Mouse (Mus musculus): ENCODE data around the gene Sapcd2. TPM values are rescaled to one million over a fixed set of nuclear protein-coding genes. Genes with fewer than 3 reads are reported as not detected.
"Not testable (repeated sequence)": the region's sequence is repeated elsewhere in the genome, so short reads cannot be mapped to it uniquely, and the experiment has no call there.

Sapcd2 gene
- total and polyA plus RNA-seq, 2 experiments, result not detected

DNA sequence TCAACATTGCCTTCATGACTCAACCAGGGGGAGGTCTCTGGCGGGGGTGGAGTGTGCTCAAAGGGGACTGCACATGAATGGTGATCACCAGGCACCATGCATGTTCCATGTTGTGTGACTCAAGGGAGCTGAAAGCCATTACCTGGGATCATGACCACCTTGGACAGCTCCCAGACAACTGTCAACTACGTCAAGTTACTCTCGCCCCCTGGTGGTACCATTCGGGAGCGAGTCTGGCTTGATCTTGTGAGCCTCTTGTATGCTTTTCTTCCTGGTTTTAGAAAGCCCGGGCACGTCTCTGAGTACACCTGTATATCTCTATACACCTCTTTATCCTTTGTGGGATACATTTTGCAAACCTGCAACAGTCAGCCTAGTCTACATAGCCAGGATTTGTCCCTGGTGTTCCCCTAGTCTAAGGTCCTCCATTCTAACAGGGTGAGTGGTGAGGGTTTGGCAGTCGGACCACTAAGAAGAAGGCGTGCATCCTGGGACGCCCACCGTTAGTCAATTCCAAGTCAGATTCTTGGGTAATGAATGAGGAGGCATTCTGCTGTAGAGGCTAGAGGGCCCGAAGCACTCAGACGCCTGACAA is 30.4 kb downstream of the Sapcd2 start:
- H3K27ac ChIP-seq (replicated peaks; ENCODE audit: insufficient read depth, low read depth, low read length), result no peak overlapping the region
- peaks cover 6% of the 10 kb centered on the region for H3K27me3 ChIP-seq (ENCODE audit: control insufficient read depth, insufficient read depth, low read length)
- no peaks in the 10 kb centered on the region for H3K79me2 ChIP-seq (ENCODE audit: control insufficient read depth, insufficient read depth, low read length)
- WGBS, result 5% methylated on average over 13 of the region's 13 CpGs
- H3K4me1 ChIP-seq (ENCODE audit: control insufficient read depth, insufficient read depth, low read length), result no peaks in the 10 kb centered on the region
- DNase-seq (ENCODE audit: extremely low read depth, low read depth, low spot score), result peak; percentile 42
- no peak overlapping the region for H3K9ac ChIP-seq (ENCODE audit: low read depth, low read length)
- TF ChIP-seq POLR2A (IDR thresholded peaks at IDR 0.05; ENCODE audit: extremely low read depth, insufficient read depth, low read length) (no peak), CTCF (IDR thresholded peaks at IDR 0.05; ENCODE audit: low read depth, low read length) (peak; percentile 72)
- H3K4me3 ChIP-seq (ENCODE audit: insufficient read depth, low read depth, low read length), result peak overlapping the region; percentile 74; the same call in 1 of the 2 replicates
- H3K36me3 ChIP-seq (ENCODE audit: control insufficient read depth, insufficient read depth, low read length), result no peaks in the 10 kb centered on the region

DNA sequence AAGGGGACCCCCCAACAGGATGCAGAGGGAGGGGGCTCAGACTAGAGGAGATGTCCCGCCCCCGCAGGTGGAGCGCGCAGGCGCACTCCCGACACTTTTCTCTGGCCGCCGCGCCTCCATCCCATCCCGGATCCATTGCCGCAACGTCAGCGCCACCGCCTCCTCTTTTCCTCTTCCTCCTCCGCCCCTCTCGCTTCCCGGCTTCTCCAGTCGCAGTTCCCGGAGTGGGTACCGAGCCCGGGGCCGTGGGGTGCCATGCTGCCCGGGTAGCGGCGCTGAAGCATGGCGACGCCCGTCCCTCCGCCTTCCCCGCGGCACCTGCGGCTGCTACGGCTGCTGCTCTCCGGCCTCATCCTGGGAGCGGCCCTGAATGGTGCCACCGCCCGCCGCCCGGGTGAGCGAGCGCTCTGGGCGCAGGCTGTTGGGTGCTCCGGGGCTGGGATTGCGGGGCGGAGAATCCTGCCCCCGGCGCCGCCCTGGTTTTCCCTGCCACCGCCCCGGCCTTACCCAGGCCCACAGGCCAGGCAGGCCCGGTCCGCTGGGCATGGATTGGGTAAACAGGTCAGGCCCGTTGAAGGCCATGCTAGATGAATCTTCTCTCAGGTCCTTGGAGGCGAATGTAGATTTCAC is 31.0 kb downstream of the Sapcd2 start:
- no peaks in the 10 kb centered on the region for H3K36me3 ChIP-seq (ENCODE audit: control insufficient read depth, insufficient read depth, low read length)
- H3K27me3 ChIP-seq (ENCODE audit: control insufficient read depth, insufficient read depth, low read length), result peaks cover 6% of the 10 kb centered on the region
- H3K27ac ChIP-seq (replicated peaks; ENCODE audit: insufficient read depth, low read depth, low read length), result no peak overlapping the region
- 4% methylated on average over 52 of the region's 54 CpGs for WGBS
- H3K4me1 ChIP-seq (ENCODE audit: control insufficient read depth, insufficient read depth, low read length), result no peaks in the 10 kb centered on the region
- H3K9ac ChIP-seq (ENCODE audit: low read depth, low read length), result peak overlapping the region; percentile 78
- TF ChIP-seq CTCF (IDR thresholded peaks at IDR 0.05; ENCODE audit: low read depth, low read length) (no peak), POLR2A (IDR thresholded peaks at IDR 0.05; ENCODE audit: extremely low read depth, insufficient read depth, low read length) (0 out of 2 replicates have a peak, but pooled peaks have one; percentile 12)
- H3K79me2 ChIP-seq (ENCODE audit: control insufficient read depth, insufficient read depth, low read length), result no peaks in the 10 kb centered on the region
- H3K4me3 ChIP-seq (ENCODE audit: insufficient read depth, low read depth, low read length), result peak overlapping the region; percentile 74
- DNase-seq (ENCODE audit: extremely low read depth, low read depth, low spot score), result no peak

- H3K4me1 ChIP-seq (ENCODE audit: control insufficient read depth, insufficient read depth, low read length), result no peaks in the 10 kb centered on the region
- H3K79me2 ChIP-seq (ENCODE audit: control insufficient read depth, insufficient read depth, low read length), result no peaks in the 10 kb centered on the region
- DNase-seq (ENCODE audit: extremely low read depth, low read depth, low spot score), result no peak
- no peaks in the 10 kb centered on the region for H3K36me3 ChIP-seq (ENCODE audit: control insufficient read depth, insufficient read depth, low read length)
- WGBS, result 82% methylated on average over 4 of the region's 4 CpGs
- no peak overlapping the region for H3K4me3 ChIP-seq (ENCODE audit: insufficient read depth, low read depth, low read length)
- TF ChIP-seq POLR2A (IDR thresholded peaks at IDR 0.05; ENCODE audit: extremely low read depth, insufficient read depth, low read length) (no peak), CTCF (IDR thresholded peaks at IDR 0.05; ENCODE audit: low read depth, low read length) (no peak)
- H3K9ac ChIP-seq (ENCODE audit: low read depth, low read length), result no peak overlapping the region
- peaks cover 6% of the 10 kb centered on the region for H3K27me3 ChIP-seq (ENCODE audit: control insufficient read depth, insufficient read depth, low read length)
- no peak overlapping the region for H3K27ac ChIP-seq (replicated peaks; ENCODE audit: insufficient read depth, low read depth, low read length)
These were observed 31.9 kb downstream of the Sapcd2 start for GRCm38 (mm10) chr2:25403994-25404393.

DNA sequence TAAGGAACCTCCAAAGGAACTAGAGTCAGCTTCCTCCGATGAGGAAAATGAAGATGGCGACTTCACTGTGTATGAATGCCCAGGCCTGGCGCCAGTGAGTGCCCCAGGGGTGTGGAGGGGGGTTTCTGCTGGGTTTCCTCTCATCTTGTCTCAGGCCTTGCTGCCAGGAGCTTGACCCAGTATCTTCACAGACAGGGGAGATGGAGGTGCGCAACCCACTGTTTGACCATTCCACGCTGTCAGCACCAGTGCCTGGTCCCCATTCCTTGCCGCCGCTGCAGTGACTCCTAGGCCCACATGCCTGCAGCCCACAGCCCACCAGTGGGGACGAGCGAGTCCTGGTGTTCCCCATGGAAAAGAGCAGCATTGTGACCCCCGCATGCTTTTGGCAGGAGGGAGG is 36.8 kb downstream of the Sapcd2 start:
- Histone ChIP-seq H3K4me1 (ENCODE audit: control insufficient read depth, insufficient read depth, low read length) (no peaks in the 10 kb centered on the region), H3K9ac (ENCODE audit: low read depth, low read length) (no peak overlapping the region), H3K79me2 (ENCODE audit: control insufficient read depth, insufficient read depth, low read length) (no peaks in the 10 kb centered on the region), H3K27me3 (ENCODE audit: control insufficient read depth, insufficient read depth, low read length) (no peaks in the 10 kb centered on the region), H3K4me3 (ENCODE audit: insufficient read depth, low read depth, low read length) (no peak overlapping the region), H3K27ac (replicated peaks; ENCODE audit: insufficient read depth, low read depth, low read length) (no peak overlapping the region), H3K36me3 (ENCODE audit: control insufficient read depth, insufficient read depth, low read length) (no peaks in the 10 kb centered on the region)
- DNase-seq (ENCODE audit: extremely low read depth, low read depth, low spot score), result no peak
- TF ChIP-seq POLR2A (IDR thresholded peaks at IDR 0.05; ENCODE audit: extremely low read depth, insufficient read depth, low read length), result no peak
- no peak for TF ChIP-seq CTCF (IDR thresholded peaks at IDR 0.05; ENCODE audit: low read depth, low read length)
- WGBS, result 89% methylated on average over 10 of the region's 10 CpGs

GRCm38 (mm10) chr2:25413436-25413835 is 41.3 kb downstream of the Sapcd2 start:
- not testable (repeated sequence) for H3K27ac ChIP-seq (replicated peaks; ENCODE audit: insufficient read depth, low read depth, low read length); H3K9ac ChIP-seq (ENCODE audit: low read depth, low read length); DNase-seq (ENCODE audit: extremely low read depth, low read depth, low spot score); H3K4me3 ChIP-seq (ENCODE audit: insufficient read depth, low read depth, low read length); H3K36me3 ChIP-seq (ENCODE audit: control insufficient read depth, insufficient read depth, low read length); H3K27me3 ChIP-seq (ENCODE audit: control insufficient read depth, insufficient read depth, low read length); H3K4me1 ChIP-seq (ENCODE audit: control insufficient read depth, insufficient read depth, low read length); H3K79me2 ChIP-seq (ENCODE audit: control insufficient read depth, insufficient read depth, low read length)

GRCm38 (mm10) chr2:25417426-25417825 is 45.3 kb downstream of the Sapcd2 start:
- Histone ChIP-seq H3K36me3 (ENCODE audit: control insufficient read depth, insufficient read depth, low read length) (no peaks in the 10 kb centered on the region), H3K9ac (ENCODE audit: low read depth, low read length) (no peak overlapping the region), H3K27me3 (ENCODE audit: control insufficient read depth, insufficient read depth, low read length) (no peaks in the 10 kb centered on the region), H3K4me3 (ENCODE audit: insufficient read depth, low read depth, low read length) (no peak overlapping the region), H3K27ac (replicated peaks; ENCODE audit: insufficient read depth, low read depth, low read length) (no peak overlapping the region), H3K79me2 (ENCODE audit: control insufficient read depth, insufficient read depth, low read length) (no peaks in the 10 kb centered on the region), H3K4me1 (ENCODE audit: control insufficient read depth, insufficient read depth, low read length) (no peaks in the 10 kb centered on the region)
- WGBS, result 56% methylated on average over 3 of the region's 3 CpGs
- no peak for TF ChIP-seq CTCF (IDR thresholded peaks at IDR 0.05; ENCODE audit: low read depth, low read length)
- TF ChIP-seq POLR2A (IDR thresholded peaks at IDR 0.05; ENCODE audit: extremely low read depth, insufficient read depth, low read length), result no peak
- no peak for DNase-seq (ENCODE audit: extremely low read depth, low read depth, low spot score)

All from liver, adult 2 months (tissue).